Mouse (Mus musculus) neural tube, embryonic 13.5 days (tissue): ENCODE results near the gene Zfp30. TPM values are rescaled to one million over a fixed set of nuclear protein-coding genes. Genes with fewer than 3 reads are reported as not detected.

Experiments
- ATAC-seq: fragments of 200-750 bp; cut with Nextera tagmentation; 2 replicates; pipeline ENCODE4 v1.8.0; 2017; ENCODE audit warnings: low read depth, mild to moderate bottlenecking, moderate TSS enrichment, moderate library complexity
- H3K27ac ChIP-seq: fragments of 300-500 bp; sonication (generic); replicated peaks from 2 replicates; pipeline ENCODE4 v1.5.1; 2015; ENCODE audit warnings: moderate library complexity, mild to moderate bottlenecking, inconsistent platforms
- H3K27me3 ChIP-seq: fragments of 300-500 bp; sonication (generic); 2 replicates; pipeline ENCODE4 v1.6.1; 2015; ENCODE audit warnings: mild to moderate bottlenecking, inconsistent platforms
- H3K36me3 ChIP-seq: fragments of 300-500 bp; sonication (generic); 2 replicates; pipeline ENCODE4 v1.6.1; 2015; ENCODE audit warnings: mild to moderate bottlenecking, inconsistent platforms
- H3K4me1 ChIP-seq: fragments of 300-500 bp; sonication (generic); replicated peaks from 2 replicates; pipeline ENCODE4 v1.6.1; 2015; ENCODE audit warnings: inconsistent platforms
- H3K4me2 ChIP-seq: fragments of 300-500 bp; sonication (generic); 2 replicates; pipeline ENCODE4 v1.6.1; 2015; ENCODE audit warnings: inconsistent platforms, mild to moderate bottlenecking, moderate library complexity
- H3K4me3 ChIP-seq: fragments of 300-500 bp; sonication (generic); 2 replicates; pipeline ENCODE4 v1.5.1; 2015; ENCODE audit warnings: mild to moderate bottlenecking, inconsistent platforms
- H3K9ac ChIP-seq: fragments of 300-500 bp; sonication (generic); 2 replicates; pipeline ENCODE4 v1.6.1; 2015; ENCODE audit warnings: moderate library complexity, mild to moderate bottlenecking, inconsistent platforms
- H3K9me3 ChIP-seq: fragments of 300-500 bp; sonication (generic); 2 replicates; pipeline ENCODE4 v1.6.1; 2016; ENCODE audit warnings: inconsistent platforms
- WGBS: fragments of 180-500 bp; shearing (Covaris S2); methylation state at CpG from one replicate; pipeline ENCODE4 v1.1.7; 2015; 5-methylcytosine and 5-hydroxymethylcytosine counted together
- polyA plus RNA-seq: library from polyadenylated mRNA; unstranded; fragments of >200 nt; fragmentation: Nextera tagmentation; extraction: Ambion mirVana; gene quantifications from 2 replicates; pipeline ENCODE4 v1.2.1, GENCODE M21; 2015

The Zfp30 gene
- polyA plus RNA-seq = 11.0 and 11.9 TPM in 2 replicates

GRCm38 (mm10) chr7:29783871-29784551 is at the start of gene Zfp30:
Zfp30 (plus strand) TSS chr7:29783998.
- Histone ChIP-seq H3K27me3 (no peaks in the 10 kb centered on the region), H3K9ac (peak within 1 kb of the TSS; percentile 96), H3K4me1 (peaks cover 30% of the 10 kb centered on the region), H3K9me3 (no peaks in the 10 kb centered on the region), H3K4me2 (peak within 1 kb of the TSS; percentile 65), H3K4me3 (peak within 1 kb of the TSS; percentile 95), H3K27ac (peak within 1 kb of the TSS; percentile 95), H3K36me3 (peaks cover 35% of the 10 kb centered on the region)
- WGBS = under 1% methylated on average over 40 of the region's 45 CpGs
- peak; percentile 97 for ATAC-seq

GRCm38 (mm10) chr7:29742258-29742657 is 41.5 kb upstream of the Zfp30 start:
- H3K9me3 ChIP-seq = no peaks in the 10 kb centered on the region; the same call in 1 of the 2 replicates
- H3K27ac ChIP-seq = no peak overlapping the region
- no peaks in the 10 kb centered on the region for H3K27me3 ChIP-seq
- H3K4me1 ChIP-seq = no peaks in the 10 kb centered on the region
- WGBS = 82% methylated on average over 3 of the region's 3 CpGs
- no peak overlapping the region for H3K4me2 ChIP-seq
- H3K36me3 ChIP-seq = no peaks in the 10 kb centered on the region
- no peak for ATAC-seq
- no peak overlapping the region for H3K9ac ChIP-seq
- no peak overlapping the region for H3K4me3 ChIP-seq

- Histone ChIP-seq H3K27me3 (no peaks in the 10 kb centered on the region), H3K9ac (no peak overlapping the region), H3K27ac (no peak overlapping the region), H3K9me3 (no peaks in the 10 kb centered on the region; the same call in 1 of the 2 replicates), H3K36me3 (no peaks in the 10 kb centered on the region), H3K4me2 (no peak overlapping the region), H3K4me3 (no peak overlapping the region), H3K4me1 (no peaks in the 10 kb centered on the region)
- WGBS = 83% methylated on average over 5 of the region's 5 CpGs
- no peak for ATAC-seq
Observed at GRCm38 (mm10) chr7:29760476-29760875, 23.3 kb upstream of the Zfp30 start.

- WGBS = 71% methylated on average over 7 of the region's 7 CpGs
- no peak for ATAC-seq
- no peaks in the 10 kb centered on the region for H3K27me3 ChIP-seq
- H3K9me3 ChIP-seq = no peaks in the 10 kb centered on the region
- no peak overlapping the region for H3K27ac ChIP-seq
- H3K36me3 ChIP-seq = no peaks in the 10 kb centered on the region
- H3K4me2 ChIP-seq = no peak overlapping the region
- H3K9ac ChIP-seq = no peak overlapping the region
- H3K4me1 ChIP-seq = peaks cover 25% of the 10 kb centered on the region
- H3K4me3 ChIP-seq = no peak overlapping the region
Observed at GRCm38 (mm10) chr7:29764702-29765101, 19.1 kb upstream of the Zfp30 start.

GRCm38 (mm10) chr7:29767058-29767686 is 16.6 kb upstream of the Zfp30 start:
- Histone ChIP-seq H3K4me2 (peak overlapping the region; percentile 77), H3K27ac (peak overlapping the region; percentile 82), H3K9me3 (no peaks in the 10 kb centered on the region)

GRCm38 (mm10) chr7:29768090-29768900 is 15.5 kb upstream of the Zfp30 start, which contains the start of gene Zfp84:
Zfp84 (plus strand) TSS chr7:29768552.
- Histone ChIP-seq H3K9ac (peak within 1 kb of the TSS; percentile 83), H3K4me3 (peak within 1 kb of the TSS; percentile 76), H3K9me3 (no peaks in the 10 kb centered on the region), H3K27me3 (no peaks in the 10 kb centered on the region), H3K27ac (peak within 1 kb of the TSS; percentile 82), H3K36me3 (peaks cover 14% of the 10 kb centered on the region), H3K4me1 (peaks cover 38% of the 10 kb centered on the region), H3K4me2 (peak within 1 kb of the TSS; percentile 77)
- WGBS = under 1% methylated on average over 32 of the region's 32 CpGs
- peak; percentile 94 for ATAC-seq

More at GRCm38 (mm10) chr7:29767058-29767686, 16.6 kb upstream of the Zfp30 start:
- Histone ChIP-seq H3K4me3 (peak overlapping the region; percentile 76), H3K9ac (peak overlapping the region; percentile 74), H3K27me3 (no peaks in the 10 kb centered on the region), H3K36me3 (peaks cover 4% of the 10 kb centered on the region), H3K4me1 (peaks cover 38% of the 10 kb centered on the region)
- peak; percentile 47 for ATAC-seq
- 2% methylated on average over 15 of the region's 15 CpGs for WGBS

- Histone ChIP-seq H3K27ac (peak overlapping the region; percentile 82), H3K9me3 (no peaks in the 10 kb centered on the region)
- ATAC-seq = no peak
Observed at GRCm38 (mm10) chr7:29768980-29769379, 14.8 kb upstream of the Zfp30 start.

GRCm38 (mm10) chr7:29773503-29773902 is 10.3 kb upstream of the Zfp30 start:
- Histone ChIP-seq H3K36me3 (peaks cover 65% of the 10 kb centered on the region), H3K27ac (no peak overlapping the region), H3K4me3 (no peak overlapping the region), H3K4me1 (peaks cover 22% of the 10 kb centered on the region), H3K9me3 (no peaks in the 10 kb centered on the region), H3K27me3 (no peaks in the 10 kb centered on the region), H3K9ac (no peak overlapping the region), H3K4me2 (no peak overlapping the region)
- WGBS = 88% methylated on average over 7 of the region's 7 CpGs
- ATAC-seq = no peak

More at GRCm38 (mm10) chr7:29768980-29769379, 14.8 kb upstream of the Zfp30 start:
- peaks cover 38% of the 10 kb centered on the region for H3K4me1 ChIP-seq
- H3K27me3 ChIP-seq = no peaks in the 10 kb centered on the region
- 7% methylated on average over 10 of the region's 10 CpGs for WGBS
- peak overlapping the region; percentile 77 for H3K4me2 ChIP-seq
- peak overlapping the region; percentile 83 for H3K9ac ChIP-seq
- H3K36me3 ChIP-seq = peaks cover 21% of the 10 kb centered on the region
- H3K4me3 ChIP-seq = peak overlapping the region; percentile 76

GRCm38 (mm10) chr7:29774371-29774770 is 9.4 kb upstream of the Zfp30 start:
- Histone ChIP-seq H3K4me3 (no peak overlapping the region), H3K4me1 (peaks cover 17% of the 10 kb centered on the region), H3K9ac (no peak overlapping the region), H3K36me3 (peaks cover 72% of the 10 kb centered on the region), H3K4me2 (no peak overlapping the region), H3K27ac (no peak overlapping the region), H3K9me3 (no peaks in the 10 kb centered on the region), H3K27me3 (no peaks in the 10 kb centered on the region)
- no peak for ATAC-seq
- 88% methylated on average over 3 of the region's 3 CpGs for WGBS

- Histone ChIP-seq H3K36me3 (peaks cover 80% of the 10 kb centered on the region), H3K4me3 (no peak overlapping the region), H3K4me1 (no peaks in the 10 kb centered on the region), H3K9ac (no peak overlapping the region), H3K4me2 (no peak overlapping the region), H3K9me3 (no peaks in the 10 kb centered on the region), H3K27ac (no peak overlapping the region), H3K27me3 (no peaks in the 10 kb centered on the region)
- no peak for ATAC-seq
- WGBS = 93% methylated on average over 19 of the region's 19 CpGs
Observed at GRCm38 (mm10) chr7:29776568-29776967, 7.2 kb upstream of the Zfp30 start.

GRCm38 (mm10) chr7:29777372-29777771 is 6.4 kb upstream of the Zfp30 start:
- Histone ChIP-seq H3K9me3 (no peaks in the 10 kb centered on the region), H3K36me3 (peaks cover 73% of the 10 kb centered on the region), H3K27me3 (no peaks in the 10 kb centered on the region), H3K9ac (no peak overlapping the region), H3K4me1 (no peaks in the 10 kb centered on the region), H3K4me3 (no peak overlapping the region), H3K27ac (no peak overlapping the region), H3K4me2 (no peak overlapping the region)
- no peak for ATAC-seq
- WGBS = 96% methylated on average over 10 of the region's 10 CpGs

GRCm38 (mm10) chr7:29785023-29785422 is 1.2 kb downstream of the Zfp30 start:
- H3K4me3 ChIP-seq = peak overlapping the region; percentile 95
- H3K4me2 ChIP-seq = peak overlapping the region; percentile 65
- no peak for ATAC-seq
- H3K36me3 ChIP-seq = peaks cover 40% of the 10 kb centered on the region
- 53% methylated on average over 8 of the region's 8 CpGs for WGBS
- no peaks in the 10 kb centered on the region for H3K9me3 ChIP-seq
- H3K27ac ChIP-seq = no peak overlapping the region
- peak overlapping the region; percentile 96 for H3K9ac ChIP-seq
- peaks cover 30% of the 10 kb centered on the region for H3K4me1 ChIP-seq
- no peaks in the 10 kb centered on the region for H3K27me3 ChIP-seq
